Mouse (Mus musculus) small intestine, adult 2 months (tissue): ENCODE data around the gene Grhpr. TPM values are rescaled to one million over a fixed set of nuclear protein-coding genes. Genes with fewer than 3 reads are reported as not detected.

Source experiments
- H3K27ac ChIP-seq: fragments of 200-500 bp; 2 replicates; pipeline ENCODE4 v1.5.1; 2012; ENCODE audit warnings: low read depth, low read length, control low read depth, inconsistent platforms; ENCODE audit not compliant: insufficient read depth
- H3K27me3 ChIP-seq: fragments of 200-500 bp; 2 replicates; pipeline ENCODE4 v1.6.1; 2012; ENCODE audit warnings: mild to moderate bottlenecking, moderate library complexity, low read length, inconsistent platforms; ENCODE audit not compliant: control insufficient read depth, insufficient read depth
- H3K36me3 ChIP-seq: fragments of 200-500 bp; 2 replicates; pipeline ENCODE4 v1.6.1; 2012; ENCODE audit warnings: mild to moderate bottlenecking, low read length, control low read depth, inconsistent platforms; ENCODE audit not compliant: control insufficient read depth, insufficient read depth
- H3K4me1 ChIP-seq: fragments of 200-500 bp; 2 replicates; pipeline ENCODE4 v1.6.1; 2012; ENCODE audit warnings: low read length, inconsistent platforms, mixed read lengths; ENCODE audit not compliant: control insufficient read depth, insufficient read depth, insufficient read length
- H3K4me3 ChIP-seq: fragments of 200-500 bp; 2 replicates; pipeline ENCODE4 v1.5.1; 2012; ENCODE audit warnings: low read depth, mild to moderate bottlenecking, control low read depth, inconsistent platforms, low read length, moderate library complexity
- CTCF ChIP-seq: fragments of 200-500 bp; IDR thresholded peaks from 2 replicates; pipeline ENCODE4 v1.5.1; 2012; ENCODE audit warnings: low read depth, mild to moderate bottlenecking, control low read depth, inconsistent platforms, low read length, moderate library complexity, mixed read lengths; ENCODE audit not compliant: insufficient replicate concordance, insufficient read length; ENCODE audit errors: extremely low read depth
- POLR2A ChIP-seq: fragments of 200-500 bp; IDR thresholded peaks from 2 replicates; pipeline ENCODE4 v1.6.1; 2012; ENCODE audit warnings: low read depth, mild to moderate bottlenecking, control low read depth, inconsistent platforms, low read length, moderate library complexity
- WGBS: fragments of 180-500 bp; shearing (Covaris S2); methylation state at CpG from one replicate; pipeline ENCODE4 v1.1.7; 2018; 5-methylcytosine and 5-hydroxymethylcytosine counted together
- polyA plus RNA-seq: library from polyadenylated mRNA; depleted of rRNA; stranded (reverse); fragments of >200 nt; gene quantifications from 2 replicates; pipeline ENCODE4 v1.2.3, GENCODE M21; 2012

The Grhpr gene
- polyA plus RNA-seq, 1 experiment, result 32.9 TPM

DNA sequence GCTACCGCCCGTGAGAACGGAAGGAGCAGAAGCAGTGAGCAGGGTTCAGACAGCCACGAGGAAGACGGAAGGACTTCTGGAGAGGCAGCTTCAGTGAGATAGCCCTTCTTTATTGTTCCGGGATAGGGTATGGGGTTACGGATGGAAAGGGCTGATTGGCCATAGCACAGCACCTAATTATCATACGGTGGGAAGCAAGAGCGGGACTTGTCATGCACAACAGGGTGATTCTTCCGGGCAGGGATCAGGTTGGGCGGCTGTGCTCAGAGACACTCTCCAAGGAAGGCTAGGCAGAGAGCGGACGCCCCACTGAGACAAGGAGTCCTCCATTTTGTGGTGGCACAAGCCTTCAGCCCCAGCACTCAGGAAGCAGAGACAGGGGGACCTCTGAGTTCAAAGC, 22.0 kb upstream of the Grhpr start:
- no peaks in the 10 kb centered on the region for H3K4me1 ChIP-seq
- no peaks in the 10 kb centered on the region for H3K36me3 ChIP-seq
- TF ChIP-seq POLR2A (no peak), CTCF (no peak)
- WGBS, result 92% methylated on average over 13 of the region's 13 CpGs
- H3K27ac ChIP-seq, result no peak overlapping the region
- no peak overlapping the region for H3K4me3 ChIP-seq
- H3K27me3 ChIP-seq, result peaks cover 5% of the 10 kb centered on the region; the same call in 1 of the 2 replicates

DNA sequence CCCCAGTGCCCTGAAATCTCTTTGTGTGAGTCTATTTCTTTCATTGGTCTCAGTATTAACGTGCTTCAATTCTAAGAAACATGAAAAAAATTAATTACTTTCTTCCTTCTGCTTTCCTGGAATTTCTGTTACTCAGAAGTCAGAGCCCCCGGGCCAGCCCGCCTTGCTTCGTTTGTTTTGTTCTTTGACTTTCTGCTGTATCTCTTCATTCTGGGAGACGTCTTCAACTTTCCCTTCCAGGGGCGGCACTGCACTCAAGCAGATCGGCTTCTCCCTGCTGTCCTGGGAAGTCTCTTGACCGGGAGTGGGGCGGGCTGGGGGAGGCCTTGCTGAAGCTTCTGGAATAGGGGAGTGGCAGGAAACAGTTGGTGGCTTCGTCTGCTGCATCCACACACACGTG, 18.0 kb upstream of the Grhpr start:
- no peaks in the 10 kb centered on the region for H3K4me1 ChIP-seq
- no peak overlapping the region for H3K4me3 ChIP-seq
- H3K36me3 ChIP-seq, result no peaks in the 10 kb centered on the region
- 53% methylated on average over 11 of the region's 11 CpGs for WGBS
- TF ChIP-seq CTCF (no peak), POLR2A (no peak)
- peaks cover 5% of the 10 kb centered on the region; the same call in 1 of the 2 replicates for H3K27me3 ChIP-seq
- H3K27ac ChIP-seq, result no peak overlapping the region

DNA sequence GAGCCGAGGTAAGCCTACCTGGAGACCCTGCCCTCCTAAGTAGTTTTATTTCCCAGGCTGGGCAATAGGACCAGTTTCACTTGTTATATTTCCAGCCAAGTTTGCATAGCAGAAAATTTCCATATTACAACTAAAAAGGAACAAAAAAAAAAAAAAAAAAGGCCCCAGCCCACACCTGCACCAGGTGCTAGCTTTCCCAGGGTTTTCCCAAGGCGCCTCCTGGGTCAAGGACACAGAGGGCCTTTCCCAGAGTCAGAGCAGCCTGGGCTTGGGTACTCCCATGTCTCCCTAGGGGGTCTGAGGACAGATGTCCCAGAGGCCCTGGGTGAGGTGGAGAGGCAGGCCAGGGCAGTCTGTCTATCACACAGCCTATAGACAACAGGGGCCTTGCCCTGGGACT, 16.0 kb upstream of the Grhpr start:
- Histone ChIP-seq H3K4me3 (no peak overlapping the region), H3K4me1 (no peaks in the 10 kb centered on the region), H3K36me3 (no peaks in the 10 kb centered on the region), H3K27me3 (peaks cover 5% of the 10 kb centered on the region; the same call in 1 of the 2 replicates), H3K27ac (no peak overlapping the region)
- TF ChIP-seq CTCF, result no peak
- no peak for TF ChIP-seq POLR2A
- 86% methylated on average over 2 of the region's 2 CpGs for WGBS

DNA sequence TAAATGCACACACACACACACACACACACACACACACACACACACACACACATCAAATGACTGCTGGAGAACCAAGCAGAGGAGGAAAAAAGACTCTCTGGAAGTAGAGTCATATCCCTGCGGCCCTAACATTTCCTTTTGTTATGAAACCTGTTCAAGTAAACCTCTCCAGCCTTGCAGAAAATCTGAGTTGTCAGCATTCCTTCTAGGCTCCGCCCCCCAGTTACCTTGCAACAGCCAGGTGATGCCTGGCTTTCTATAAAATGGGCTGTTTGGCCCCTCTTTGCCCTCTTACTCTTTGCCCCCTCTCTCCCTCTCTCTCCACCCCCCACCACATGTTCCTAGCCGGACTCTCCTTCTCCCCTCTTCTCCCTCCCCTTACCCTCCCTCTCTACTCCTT, 15.5 kb upstream of the Grhpr start:
- Histone ChIP-seq H3K27ac (no peak overlapping the region), H3K4me1 (no peaks in the 10 kb centered on the region)
- TF ChIP-seq POLR2A (no peak), CTCF (no peak)

DNA sequence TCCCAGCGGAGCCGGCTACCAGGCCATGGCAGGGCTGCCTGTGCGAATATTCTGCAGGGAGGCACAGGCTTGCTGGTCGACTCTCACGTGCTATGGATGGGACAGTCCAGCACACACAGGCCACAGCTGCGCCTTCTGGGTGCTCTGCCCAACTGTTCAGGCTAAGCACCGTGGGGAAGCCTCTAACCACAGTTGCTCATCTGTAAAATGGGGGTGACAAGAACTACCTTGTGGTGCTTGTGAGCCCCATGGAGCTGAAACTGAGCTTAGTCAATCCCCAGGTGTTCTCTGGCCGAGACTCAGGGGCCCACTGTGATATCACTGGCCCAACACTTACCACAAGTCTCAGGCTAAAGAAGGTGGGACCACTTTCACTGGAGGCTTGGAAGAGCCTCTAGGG, 13.8 kb upstream of the Grhpr start:
- Histone ChIP-seq H3K36me3 (no peaks in the 10 kb centered on the region), H3K27ac (no peak overlapping the region), H3K4me1 (no peaks in the 10 kb centered on the region), H3K27me3 (peaks cover 3% of the 10 kb centered on the region; the same call in 1 of the 2 replicates), H3K4me3 (no peak overlapping the region)
- WGBS, result 79% methylated on average over 8 of the region's 8 CpGs
- TF ChIP-seq CTCF, result no peak
- no peak for TF ChIP-seq POLR2A

More for the DNA sequence above, 15.5 kb upstream of the Grhpr start:
- Histone ChIP-seq H3K36me3 (no peaks in the 10 kb centered on the region), H3K4me3 (no peak overlapping the region), H3K27me3 (peaks cover 5% of the 10 kb centered on the region; the same call in 1 of the 2 replicates)
- 79% methylated on average over 3 of the region's 3 CpGs for WGBS

DNA sequence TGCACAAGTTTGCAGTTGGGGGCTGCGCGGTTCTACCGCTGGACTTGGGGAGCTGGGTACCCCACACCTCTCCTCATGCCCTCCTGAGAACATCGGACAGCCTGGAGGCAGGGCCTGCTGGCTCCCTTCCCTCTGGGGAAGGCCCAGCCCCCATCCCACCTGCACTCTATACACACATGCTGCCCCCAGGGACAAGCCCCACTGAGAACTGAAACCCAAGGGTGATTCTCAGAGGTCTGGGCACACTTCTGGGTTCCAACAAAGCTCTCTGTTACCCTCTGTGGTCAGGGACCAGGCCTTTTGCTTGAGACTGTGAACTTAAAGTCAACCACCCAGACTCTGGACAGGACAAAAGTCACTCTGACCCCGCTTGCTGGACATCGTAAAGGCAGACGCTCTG, 11.1 kb upstream of the Grhpr start:
- Histone ChIP-seq H3K4me1 (0 out of 2 replicates have a peak, but pooled peaks cover 3% of the 10 kb centered on the region), H3K27ac (no peak overlapping the region), H3K4me3 (no peak overlapping the region), H3K36me3 (no peaks in the 10 kb centered on the region), H3K27me3 (no peaks in the 10 kb centered on the region)
- TF ChIP-seq POLR2A (no peak), CTCF (no peak)
- 93% methylated on average over 7 of the region's 7 CpGs for WGBS

DNA sequence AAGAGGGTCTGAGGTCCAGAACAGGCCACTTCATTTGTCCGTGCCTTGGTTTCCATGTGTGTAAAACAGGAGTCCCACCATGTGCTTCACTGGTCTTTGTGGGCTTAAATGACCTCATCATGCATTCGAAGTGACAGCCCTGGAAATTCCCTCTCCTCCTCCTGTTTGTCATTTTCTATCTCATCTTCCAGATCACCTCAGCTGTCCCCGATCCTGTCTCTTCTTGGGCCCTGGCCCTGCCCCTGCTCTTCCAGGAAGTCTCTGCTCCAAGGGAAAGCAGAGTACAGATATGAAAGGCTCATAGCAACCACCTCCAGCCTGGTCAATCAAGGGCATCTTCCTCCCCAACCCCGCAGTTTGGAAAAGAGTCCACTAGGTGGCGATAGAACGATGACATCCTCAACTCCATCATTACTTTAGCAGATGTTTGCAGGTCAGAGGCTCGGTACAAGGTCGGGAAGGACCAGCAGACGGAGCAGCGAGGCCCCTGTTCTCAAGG, 10.5 kb upstream of the Grhpr start:
- peak; percentile 76; the same call in 1 of the 2 replicates for TF ChIP-seq CTCF
- TF ChIP-seq POLR2A, result no peak
- Histone ChIP-seq H3K4me1 (0 out of 2 replicates have a peak, but pooled peaks cover 3% of the 10 kb centered on the region), H3K4me3 (no peak overlapping the region), H3K27me3 (no peaks in the 10 kb centered on the region), H3K27ac (no peak overlapping the region), H3K36me3 (no peaks in the 10 kb centered on the region)
- WGBS, result 16% methylated on average over 10 of the region's 10 CpGs

DNA sequence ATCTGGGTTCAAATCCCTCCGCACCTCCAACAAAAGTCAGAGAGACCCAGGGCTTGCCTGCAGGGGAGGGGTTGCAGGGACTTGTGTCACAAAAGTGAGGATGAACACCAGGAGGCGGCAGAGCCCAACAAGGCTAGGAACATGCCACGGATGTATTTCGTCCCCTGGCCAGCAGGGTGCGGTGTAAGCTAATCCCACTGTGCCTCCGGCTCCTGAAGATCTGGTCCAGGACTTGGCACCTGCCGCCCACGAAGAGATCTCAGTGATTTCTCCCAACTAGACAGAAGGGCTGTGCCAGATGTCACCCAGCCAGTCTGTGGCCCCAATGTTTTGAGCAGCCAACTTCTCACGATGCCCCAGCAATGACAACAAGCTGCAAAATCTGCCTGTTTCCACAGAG, 7.7 kb upstream of the Grhpr start:
- Histone ChIP-seq H3K27ac (no peak overlapping the region), H3K27me3 (no peaks in the 10 kb centered on the region), H3K4me3 (peak overlapping the region; percentile 27), H3K36me3 (no peaks in the 10 kb centered on the region), H3K4me1 (0 out of 2 replicates have a peak, but pooled peaks cover 3% of the 10 kb centered on the region)
- WGBS, result 11% methylated on average over 9 of the region's 9 CpGs
- TF ChIP-seq POLR2A (no peak), CTCF (peak; percentile 93)
